Mouse (Mus musculus): ENCODE measurements around the gene Kin.

Gene Kin

GRCm38 (mm10) chr2:10118751-10119150 lies 38.4 kb downstream of the Kin start:
- no peak for DNase-seq

GRCm38 (mm10) chr2:10119276-10119675 lies 38.9 kb downstream of the Kin start:
- DNase-seq = peak in 1 of 2 experiments; percentile 25

- DNase-seq = no peak
Observed at GRCm38 (mm10) chr2:10121826-10122225, 41.4 kb downstream of the Kin start.

GRCm38 (mm10) chr2:10126122-10126521 lies 45.7 kb downstream of the Kin start:
- DNase-seq = no peak

- DNase-seq = no peak
Observed at GRCm38 (mm10) chr2:10127471-10127870, 47.1 kb downstream of the Kin start.

GRCm38 (mm10) chr2:10128571-10128970 lies 48.2 kb downstream of the Kin start:
- DNase-seq = peak; percentile 30 to 34

- DNase-seq = no peak
Observed at GRCm38 (mm10) chr2:10130341-10130990, 50.1 kb downstream of the Kin start.

- DNase-seq = no peak
Observed at GRCm38 (mm10) chr2:10131296-10131695, 50.9 kb downstream of the Kin start, which contains the start of gene Itih2. Gene Itih2 (minus strand): TSS chr2:10131396.

- no peak for DNase-seq
Observed at GRCm38 (mm10) chr2:10132128-10132527, 51.7 kb downstream of the Kin start.

- no peak for DNase-seq
Observed at GRCm38 (mm10) chr2:10133941-10134340, 53.5 kb downstream of the Kin start.

- no peak for DNase-seq
Observed at GRCm38 (mm10) chr2:10137320-10137719, 56.9 kb downstream of the Kin start.

- DNase-seq = peak; percentile 70 to 85
Observed at GRCm38 (mm10) chr2:10140456-10140855, 60.1 kb downstream of the Kin start.
